Mouse (Mus musculus): ENCODE measurements around the gene Nt5dc2.

Gene Nt5dc2

GRCm38 (mm10) chr14:31169508-31169907 lies 38.7 kb downstream of the Nt5dc2 start:
- DNase-seq = no peak

- DNase-seq = no peak
Observed at GRCm38 (mm10) chr14:31170963-31171362, 40.1 kb downstream of the Nt5dc2 start.

GRCm38 (mm10) chr14:31171386-31171785 lies 40.5 kb downstream of the Nt5dc2 start:
- DNase-seq = no peak

GRCm38 (mm10) chr14:31171821-31172220 lies 41.0 kb downstream of the Nt5dc2 start:
- DNase-seq = no peak

GRCm38 (mm10) chr14:31172781-31173455 lies 42.1 kb downstream of the Nt5dc2 start:
- DNase-seq = no peak

GRCm38 (mm10) chr14:31173537-31173936 lies 42.7 kb downstream of the Nt5dc2 start:
- no peak for DNase-seq

GRCm38 (mm10) chr14:31177287-31177686 lies 46.4 kb downstream of the Nt5dc2 start:
- no peak for DNase-seq

GRCm38 (mm10) chr14:31177715-31178114 lies 46.9 kb downstream of the Nt5dc2 start:
- no peak for DNase-seq

GRCm38 (mm10) chr14:31179677-31180365 lies 49.0 kb downstream of the Nt5dc2 start:
- no peak for DNase-seq

GRCm38 (mm10) chr14:31181512-31181911 lies 50.7 kb downstream of the Nt5dc2 start:
- DNase-seq = no peak

- no peak for DNase-seq
Observed at GRCm38 (mm10) chr14:31182786-31183290, 52.0 kb downstream of the Nt5dc2 start.

- DNase-seq = no peak
Observed at GRCm38 (mm10) chr14:31183541-31183940, 52.7 kb downstream of the Nt5dc2 start.

- no peak for DNase-seq
Observed at GRCm38 (mm10) chr14:31184195-31184594, 53.3 kb downstream of the Nt5dc2 start.

GRCm38 (mm10) chr14:31186656-31187055 lies 55.8 kb downstream of the Nt5dc2 start:
- DNase-seq = no peak

All from right cerebral cortex, adult 18-20 months (tissue).